Mouse (Mus musculus) testis, postnatal 14 days (tissue): ENCODE data around the gene Dus1l.
"Not testable (repeated sequence)": the region's sequence is repeated elsewhere in the genome, so short reads cannot be mapped to it uniquely, and the experiment has no call there.

Experiments used
- DNase-seq: peaks from one replicate; pipeline ENCODE4 v3.0.0; 2021; ENCODE audit warnings: low spot score

Dus1l gene

GRCm38 (mm10) chr11:120818251-120818650 lies 22.0 kb upstream of the Dus1l start:
- DNase-seq: no peak

GRCm38 (mm10) chr11:120817358-120817757 lies 21.2 kb upstream of the Dus1l start:
- DNase-seq: no peak

GRCm38 (mm10) chr11:120812068-120812467 lies 15.9 kb upstream of the Dus1l start:
- no peak for DNase-seq

GRCm38 (mm10) chr11:120808010-120808409 lies 11.8 kb upstream of the Dus1l start:
- no peak for DNase-seq

GRCm38 (mm10) chr11:120805375-120806298 lies 9.4 kb upstream of the Dus1l start:
- DNase-seq: no peak

GRCm38 (mm10) chr11:120804769-120805168 lies 8.6 kb upstream of the Dus1l start:
- DNase-seq: no peak

- DNase-seq: no peak
Measured at GRCm38 (mm10) chr11:120804274-120804673, 8.1 kb upstream of the Dus1l start.

GRCm38 (mm10) chr11:120800061-120800904 lies 4.1 kb upstream of the Dus1l start:
- peak; percentile 85 for DNase-seq

GRCm38 (mm10) chr11:120799316-120799890 lies 3.2 kb upstream of the Dus1l start:
- no peak for DNase-seq

- no peak for DNase-seq
Measured at GRCm38 (mm10) chr11:120798244-120798643, 2.0 kb upstream of the Dus1l start.

- no peak for DNase-seq
Measured at GRCm38 (mm10) chr11:120796614-120796946, 377 bp upstream of the Dus1l start.

GRCm38 (mm10) chr11:120792652-120793051 lies 3.6 kb downstream of the Dus1l start:
- no peak for DNase-seq

GRCm38 (mm10) chr11:120789810-120790209 lies 6.4 kb downstream of the Dus1l start:
- no peak for DNase-seq

GRCm38 (mm10) chr11:120789355-120789754 lies 6.8 kb downstream of the Dus1l start:
- no peak for DNase-seq

- DNase-seq: not testable (repeated sequence)
Measured at GRCm38 (mm10) chr11:120788460-120788859, 7.7 kb downstream of the Dus1l start.

- DNase-seq: no peak
Measured at GRCm38 (mm10) chr11:120785145-120785544, 11.1 kb downstream of the Dus1l start.

GRCm38 (mm10) chr11:120784064-120784791 lies 12.0 kb downstream of the Dus1l start, which contains the start of the genes Rfng and Gps1:
Rfng (minus strand) TSS chr11:120784207.
Gps1 (plus strand) TSS chr11:120784272.
- DNase-seq: peak; percentile 87

GRCm38 (mm10) chr11:120783426-120784063 lies 12.7 kb downstream of the Dus1l start:
- no peak for DNase-seq

- not testable (repeated sequence) for DNase-seq
Measured at GRCm38 (mm10) chr11:120781361-120781760, 14.8 kb downstream of the Dus1l start.

- no peak for DNase-seq
Measured at GRCm38 (mm10) chr11:120779876-120780275, 16.3 kb downstream of the Dus1l start.

GRCm38 (mm10) chr11:120777123-120777522 lies 19.1 kb downstream of the Dus1l start:
- no peak for DNase-seq
